Mouse (Mus musculus) erythroblast, embryonic 14.5 days (primary cell): Measurements from ENCODE around the gene Ltbp1.

ENCODE experiments used
- GATA1 ChIP-seq: IDR thresholded peaks from 2 replicates; pipeline ENCODE4 v1.6.1; 2012; ENCODE audit warnings: low read length, inconsistent platforms, mixed read lengths
- TAL1 ChIP-seq: IDR thresholded peaks from 3 replicates; pipeline ENCODE4 v1.6.1; 2012; ENCODE audit warnings: low read length, inconsistent platforms, mixed read lengths

DNA sequence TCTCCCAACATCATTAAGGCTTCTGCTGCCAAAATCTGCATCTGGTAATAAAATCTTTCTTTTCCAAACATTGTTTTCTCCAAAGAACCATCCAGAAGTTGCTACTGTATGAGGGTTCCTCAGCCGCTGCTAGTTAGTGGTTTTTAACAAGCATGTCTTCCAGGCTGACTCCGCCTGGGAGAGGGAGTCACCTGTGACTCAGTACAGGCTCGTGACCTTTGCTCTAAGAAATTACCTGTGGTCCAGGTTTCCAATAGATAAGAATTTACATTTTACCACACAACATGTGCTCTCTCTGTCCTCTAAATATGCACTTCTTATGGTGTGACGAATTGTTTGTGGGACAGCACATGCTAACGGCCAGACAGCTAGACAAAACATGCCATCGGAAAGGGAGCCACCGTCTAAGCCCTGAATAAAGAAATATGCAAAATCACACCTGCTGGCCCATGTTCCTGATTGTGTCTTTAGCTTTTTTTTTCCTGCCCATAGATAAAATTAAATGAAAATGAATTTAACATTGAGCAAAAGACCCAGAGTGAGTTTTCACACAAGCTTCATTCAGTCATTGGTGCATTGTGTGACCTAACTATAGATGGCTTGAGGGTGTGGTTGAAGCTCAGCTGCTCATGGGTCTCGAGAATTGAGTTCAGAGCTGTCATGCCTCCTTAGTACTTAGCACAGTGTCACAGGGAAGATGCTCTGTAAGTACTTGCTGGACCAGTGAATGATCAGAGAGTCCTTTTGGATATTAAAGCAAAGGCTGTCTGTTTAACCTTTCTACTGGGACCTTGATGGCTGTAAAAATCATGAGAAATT is 29.0 kb upstream of the Ltbp1 start:
- TF ChIP-seq GATA1: no peak
- TF ChIP-seq TAL1: no peak
